Mouse (Mus musculus): Measurements from ENCODE around the gene Lhx4. TPM values are rescaled to one million over a fixed set of nuclear protein-coding genes. Genes with fewer than 3 reads are reported as not detected.

Gene Lhx4
- polyA plus RNA-seq, 1 experiment from 2014 or later, result not detected

DNA sequence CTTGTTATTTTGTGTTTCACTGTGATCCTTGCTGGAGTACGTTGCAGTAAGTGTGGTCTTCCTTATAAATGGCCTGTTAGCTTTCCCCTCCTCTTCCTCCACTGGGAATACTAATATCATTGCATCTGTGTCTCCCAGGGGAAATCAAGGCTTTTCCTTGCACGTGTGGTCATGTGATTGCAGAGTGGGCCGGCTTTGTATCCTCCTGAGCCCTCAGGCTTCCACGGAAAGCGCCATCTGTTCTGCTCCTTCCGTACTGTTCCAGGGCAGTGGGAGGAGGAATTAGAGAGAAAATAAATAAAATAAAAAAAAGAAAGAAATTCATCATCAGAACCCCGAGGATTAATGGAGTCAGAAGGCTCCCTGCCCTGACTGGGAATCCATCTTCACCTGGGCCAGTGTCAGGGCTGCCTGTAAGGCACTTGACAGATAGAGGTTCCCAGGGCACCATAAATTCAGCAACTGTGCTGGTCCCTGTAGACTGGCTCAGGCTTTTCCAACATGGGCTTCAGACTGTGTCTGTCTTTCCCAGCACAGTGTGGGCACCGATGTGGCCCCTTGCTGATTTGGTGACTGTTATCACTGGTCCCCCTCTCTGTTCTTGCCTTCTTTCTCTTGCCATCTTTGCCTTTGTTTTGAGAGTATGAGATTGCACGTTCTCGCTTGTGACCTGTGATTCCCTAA is 70.2 kb downstream of the Lhx4 start:
- WGBS, result 73% methylated on average over 10 of the region's 10 CpGs
- H3K4me1 ChIP-seq (ENCODE audit: control insufficient read depth, insufficient read depth, low read length), result 0 out of 2 replicates have a peak, but pooled peaks cover 3% of the 10 kb centered on the region
- H3K36me3 ChIP-seq (ENCODE audit: control insufficient read depth, insufficient read depth, low read length), result no peaks in the 10 kb centered on the region
- H3K4me2 ChIP-seq (ENCODE audit: low read depth, severe bottlenecking), result no peak overlapping the region
- H3K9ac ChIP-seq (ENCODE audit: low read length), result no peak overlapping the region
- DNase-seq (ENCODE audit: low spot score) (no peak), ATAC-seq (ENCODE audit: insufficient number of reproducible peaks, low FRiP score, low TSS enrichment, low read depth) (no peak)
- no peak overlapping the region for H3K4me3 ChIP-seq (ENCODE audit: low read depth, low read length)
- H3K9me3 ChIP-seq (ENCODE audit: control insufficient read depth, low read length), result no peaks in the 10 kb centered on the region
- H3K27me3 ChIP-seq (ENCODE audit: control insufficient read depth, insufficient read depth, low read length), result no peaks in the 10 kb centered on the region
- H3K27ac ChIP-seq (replicated peaks; ENCODE audit: low read depth, low read length), result no peak overlapping the region

DNA sequence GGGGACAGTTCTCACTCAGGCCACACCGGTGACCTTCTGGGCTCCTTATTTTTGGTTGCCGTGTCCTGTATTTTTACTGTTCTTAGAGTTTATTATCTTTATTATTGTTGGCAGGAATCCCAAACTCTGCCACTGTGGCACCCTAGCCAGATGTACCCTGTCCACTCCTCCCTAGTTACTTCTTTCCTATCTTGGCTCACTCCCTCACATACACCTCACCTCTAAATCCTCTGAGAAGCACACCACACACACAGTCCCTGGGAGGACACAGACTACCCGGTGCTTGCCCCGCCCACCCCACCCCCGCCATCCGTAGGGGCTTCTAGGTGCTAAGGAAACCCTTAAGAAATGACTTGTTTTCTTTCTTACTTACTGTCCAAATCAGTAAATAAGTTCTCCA is 75.9 kb downstream of the Lhx4 start:
- H3K4me1 ChIP-seq (ENCODE audit: control insufficient read depth, insufficient read depth, low read length), result no peaks in the 10 kb centered on the region
- no peak overlapping the region for H3K4me2 ChIP-seq (ENCODE audit: low read depth, severe bottlenecking)
- H3K9me3 ChIP-seq (ENCODE audit: control insufficient read depth, low read length), result no peaks in the 10 kb centered on the region
- no peak overlapping the region for H3K27ac ChIP-seq (replicated peaks; ENCODE audit: low read depth, low read length)
- DNase-seq (ENCODE audit: low spot score), result no peak
- no peak overlapping the region for H3K9ac ChIP-seq (ENCODE audit: low read length)
- no peak for ATAC-seq (ENCODE audit: insufficient number of reproducible peaks, low FRiP score, low TSS enrichment, low read depth)
- H3K4me3 ChIP-seq (ENCODE audit: low read depth, low read length), result no peak overlapping the region
- H3K27me3 ChIP-seq (ENCODE audit: control insufficient read depth, insufficient read depth, low read length), result no peaks in the 10 kb centered on the region
- 90% methylated on average over 6 of the region's 6 CpGs for WGBS
- H3K36me3 ChIP-seq (ENCODE audit: control insufficient read depth, insufficient read depth, low read length), result no peaks in the 10 kb centered on the region

DNA sequence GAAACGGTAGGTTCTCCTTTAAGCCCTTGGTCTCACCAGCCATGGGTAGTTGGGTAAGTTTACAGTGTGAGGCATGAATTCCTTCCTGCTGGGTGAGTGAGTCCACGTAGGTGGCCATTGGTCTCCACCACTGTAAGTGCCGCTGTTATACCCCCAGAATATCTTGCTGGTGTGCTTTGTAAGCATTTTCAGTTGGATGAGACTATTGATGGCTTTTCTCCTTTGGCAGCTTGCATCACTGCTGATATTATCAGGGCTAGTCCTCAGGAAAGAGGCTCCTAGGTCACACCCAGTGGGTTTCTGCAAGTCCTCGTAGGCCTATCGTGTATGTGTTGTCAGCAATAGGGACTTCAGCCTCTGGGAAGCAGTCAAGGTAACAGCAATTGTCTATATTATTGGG is 87.5 kb downstream of the Lhx4 start:
- H3K4me1 ChIP-seq (ENCODE audit: control insufficient read depth, insufficient read depth, low read length), result no peaks in the 10 kb centered on the region
- no peaks in the 10 kb centered on the region for H3K27me3 ChIP-seq (ENCODE audit: control insufficient read depth, insufficient read depth, low read length)
- H3K4me3 ChIP-seq (ENCODE audit: low read depth, low read length), result no peak overlapping the region
- no peak overlapping the region for H3K27ac ChIP-seq (replicated peaks; ENCODE audit: low read depth, low read length)
- WGBS, result 86% methylated on average over 5 of the region's 5 CpGs
- no peak overlapping the region for H3K9ac ChIP-seq (ENCODE audit: low read length)
- H3K4me2 ChIP-seq (ENCODE audit: low read depth, severe bottlenecking), result no peak overlapping the region
- no peaks in the 10 kb centered on the region for H3K9me3 ChIP-seq (ENCODE audit: control insufficient read depth, low read length)
- DNase-seq (ENCODE audit: low spot score) (no peak), ATAC-seq (ENCODE audit: insufficient number of reproducible peaks, low FRiP score, low TSS enrichment, low read depth) (no peak)
- no peaks in the 10 kb centered on the region for H3K36me3 ChIP-seq (ENCODE audit: control insufficient read depth, insufficient read depth, low read length)

DNA sequence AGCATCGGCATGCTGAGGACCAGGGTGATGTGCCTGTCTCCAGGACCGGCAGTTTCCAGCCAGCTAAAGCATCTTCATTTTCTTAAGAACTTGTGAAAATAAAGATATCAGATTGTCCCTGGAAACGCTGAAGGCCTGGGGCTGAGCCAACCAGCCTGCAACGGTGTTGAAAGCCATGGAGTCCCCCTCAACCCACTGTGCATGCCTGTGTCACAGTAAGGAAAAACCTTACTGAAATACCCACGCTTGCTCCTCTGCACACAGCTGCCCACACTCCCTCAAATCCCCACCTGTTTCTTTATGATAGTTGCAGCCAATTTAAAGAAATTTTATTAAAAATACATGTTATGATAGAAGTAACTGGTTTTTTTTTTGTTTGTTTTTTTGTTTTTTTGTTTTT is 95.2 kb downstream of the Lhx4 start:
- 87% methylated on average over 5 of the region's 5 CpGs for WGBS
- H3K27me3 ChIP-seq (ENCODE audit: control insufficient read depth, insufficient read depth, low read length), result no peaks in the 10 kb centered on the region
- H3K27ac ChIP-seq (replicated peaks; ENCODE audit: low read depth, low read length), result no peak overlapping the region
- no peaks in the 10 kb centered on the region for H3K9me3 ChIP-seq (ENCODE audit: control insufficient read depth, low read length)
- ATAC-seq (ENCODE audit: insufficient number of reproducible peaks, low FRiP score, low TSS enrichment, low read depth) (no peak), DNase-seq (ENCODE audit: low spot score) (no peak)
- no peak overlapping the region for H3K9ac ChIP-seq (ENCODE audit: low read length)
- no peaks in the 10 kb centered on the region for H3K4me1 ChIP-seq (ENCODE audit: control insufficient read depth, insufficient read depth, low read length)
- no peaks in the 10 kb centered on the region for H3K36me3 ChIP-seq (ENCODE audit: control insufficient read depth, insufficient read depth, low read length)
- H3K4me2 ChIP-seq (ENCODE audit: low read depth, severe bottlenecking), result no peak overlapping the region
- H3K4me3 ChIP-seq (ENCODE audit: low read depth, low read length), result no peak overlapping the region

DNA sequence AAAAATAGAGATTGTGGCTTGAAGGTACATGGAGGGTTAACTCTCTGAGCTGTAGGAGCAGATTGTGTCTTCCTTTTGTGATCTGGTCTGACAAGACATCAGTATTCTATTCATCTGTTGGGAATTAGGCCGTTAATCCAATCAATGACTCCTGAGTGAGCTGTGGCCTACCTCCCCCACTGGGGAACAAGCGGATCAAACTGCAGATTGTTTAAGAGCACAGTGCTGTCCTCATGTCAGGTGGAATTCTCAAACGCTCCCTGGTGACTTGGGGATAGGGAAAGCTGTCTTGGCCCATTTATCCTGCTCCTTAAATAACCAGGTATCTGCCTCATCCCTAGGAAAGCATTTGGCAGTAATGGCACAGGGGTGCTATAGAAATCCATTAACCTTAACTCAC is 96.5 kb downstream of the Lhx4 start:
- Histone ChIP-seq H3K4me1 (ENCODE audit: control insufficient read depth, insufficient read depth, low read length) (no peaks in the 10 kb centered on the region), H3K27me3 (ENCODE audit: control insufficient read depth, insufficient read depth, low read length) (no peaks in the 10 kb centered on the region), H3K9ac (ENCODE audit: low read length) (no peak overlapping the region), H3K4me2 (ENCODE audit: low read depth, severe bottlenecking) (no peak overlapping the region), H3K36me3 (ENCODE audit: control insufficient read depth, insufficient read depth, low read length) (no peaks in the 10 kb centered on the region), H3K4me3 (ENCODE audit: low read depth, low read length) (no peak overlapping the region), H3K9me3 (ENCODE audit: control insufficient read depth, low read length) (no peaks in the 10 kb centered on the region), H3K27ac (replicated peaks; ENCODE audit: low read depth, low read length) (no peak overlapping the region)
- WGBS, result 55% methylated on average over 3 of the region's 3 CpGs
- DNase-seq (ENCODE audit: low spot score) (no peak), ATAC-seq (ENCODE audit: insufficient number of reproducible peaks, low FRiP score, low TSS enrichment, low read depth) (no peak)

DNA sequence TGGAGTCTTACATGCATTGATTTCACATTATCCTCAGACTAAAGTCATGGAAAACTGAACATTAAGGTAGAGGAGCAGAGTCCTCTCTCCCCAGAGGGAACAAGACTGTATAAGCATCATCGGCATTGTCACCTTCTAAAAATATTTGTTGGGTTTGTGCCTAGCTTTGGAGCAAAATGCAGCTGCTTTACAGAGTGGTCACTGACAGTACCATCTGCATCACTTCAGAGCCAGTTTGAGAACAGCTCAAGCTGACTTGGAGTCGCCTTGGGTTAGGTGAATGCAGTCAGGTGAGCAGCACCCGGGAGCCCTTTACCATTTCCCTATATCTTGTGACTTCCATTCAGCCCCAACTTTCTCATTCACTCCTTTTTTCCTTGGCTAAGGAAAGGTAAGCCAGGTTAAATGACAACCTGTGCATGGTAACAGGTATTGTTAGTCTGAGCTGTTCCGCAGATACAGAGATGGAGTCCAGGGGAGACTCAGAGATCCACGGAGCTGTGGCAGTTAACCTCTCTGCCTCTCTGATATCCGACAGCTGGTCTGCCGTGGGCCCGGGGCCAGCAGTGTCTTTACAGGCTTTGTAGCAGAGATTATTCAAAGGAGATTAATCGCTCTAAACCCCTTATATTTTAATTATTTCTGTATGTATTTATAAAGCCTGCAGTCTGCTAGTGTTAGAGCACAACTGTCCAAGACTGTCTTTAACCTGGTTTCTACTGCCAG is 101.2 kb downstream of the Lhx4 start:
- Histone ChIP-seq H3K4me2 (ENCODE audit: low read depth, severe bottlenecking) (no peak overlapping the region), H3K9me3 (ENCODE audit: control insufficient read depth, low read length) (no peaks in the 10 kb centered on the region), H3K36me3 (ENCODE audit: control insufficient read depth, insufficient read depth, low read length) (no peaks in the 10 kb centered on the region), H3K27me3 (ENCODE audit: control insufficient read depth, insufficient read depth, low read length) (no peaks in the 10 kb centered on the region), H3K4me1 (ENCODE audit: control insufficient read depth, insufficient read depth, low read length) (peaks cover 5% of the 10 kb centered on the region; the same call in 1 of the 2 replicates), H3K4me3 (ENCODE audit: low read depth, low read length) (no peak overlapping the region), H3K9ac (ENCODE audit: low read length) (no peak overlapping the region), H3K27ac (replicated peaks; ENCODE audit: low read depth, low read length) (no peak overlapping the region)
- ATAC-seq (ENCODE audit: insufficient number of reproducible peaks, low FRiP score, low TSS enrichment, low read depth) (no peak), DNase-seq (ENCODE audit: low spot score) (no peak)
- 87% methylated on average over 9 of the region's 9 CpGs for WGBS

Other genes with a start within 250 kb of the Lhx4 start
- gene Acbd6, start 193.6 kb downstream of the Lhx4 start, polyA plus RNA-seq (2014; fragmentation: Nextera tagmentation; extraction: Ambion mirVana), result 92.8 and 97.8 TPM in 2 replicates
- 7.6 and 7.7 TPM in 2 replicates for gene Qsox1, start 61.2 kb upstream of the Lhx4 start, polyA plus RNA-seq (2014; fragmentation: Nextera tagmentation; extraction: Ambion mirVana)
- gene Cep350, start 221.6 kb upstream of the Lhx4 start, polyA plus RNA-seq (2014; fragmentation: Nextera tagmentation; extraction: Ambion mirVana), result 6.2 and 7.1 TPM in 2 replicates